Mouse (Mus musculus): ENCODE results near the gene Slc24a4. TPM values are rescaled to one million over a fixed set of nuclear protein-coding genes. Genes with fewer than 3 reads are reported as not detected.

The Slc24a4 gene
- polyA plus RNA-seq, 1 experiment from 2014 or later = 2.9 TPM

DNA sequence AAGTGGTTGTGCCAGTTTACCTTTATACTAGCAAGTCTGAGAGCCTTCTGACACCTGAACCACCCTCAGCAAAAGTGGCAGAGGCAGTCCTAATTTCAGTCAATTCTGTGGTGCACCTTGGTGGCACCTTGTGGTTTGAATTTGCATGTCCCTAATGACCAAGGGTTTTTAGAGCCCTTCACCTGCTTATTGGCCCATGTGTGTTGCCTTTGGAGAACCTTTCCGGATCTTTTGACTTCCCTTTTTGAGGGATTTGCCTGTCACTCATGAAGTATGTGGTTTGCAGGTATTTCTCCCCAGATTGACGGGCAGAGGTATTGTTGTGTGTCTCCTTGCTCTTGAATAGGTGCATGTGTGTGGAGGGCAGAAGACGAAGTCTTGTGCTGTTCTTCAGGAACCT, 181.7 kb downstream of the Slc24a4 start:
- H3K27me3 ChIP-seq = no peaks in the 10 kb centered on the region
- H3K4me3 ChIP-seq = no peak overlapping the region
- WGBS = 93% methylated on average over 3 of the region's 3 CpGs
- peaks cover 15% of the 10 kb centered on the region for H3K36me3 ChIP-seq
- no peak overlapping the region for H3K9ac ChIP-seq
- no peak overlapping the region for H3K4me2 ChIP-seq
- ATAC-seq (replicated peaks; ENCODE audit: insufficient number of reproducible peaks, insufficient read depth, low FRiP score, low read depth) = no peak
- H3K27ac ChIP-seq = no peak overlapping the region
- H3K9me3 ChIP-seq (replicated peaks) = no peaks in the 10 kb centered on the region
- H3K4me1 ChIP-seq (replicated peaks) = peaks cover 41% of the 10 kb centered on the region

DNA sequence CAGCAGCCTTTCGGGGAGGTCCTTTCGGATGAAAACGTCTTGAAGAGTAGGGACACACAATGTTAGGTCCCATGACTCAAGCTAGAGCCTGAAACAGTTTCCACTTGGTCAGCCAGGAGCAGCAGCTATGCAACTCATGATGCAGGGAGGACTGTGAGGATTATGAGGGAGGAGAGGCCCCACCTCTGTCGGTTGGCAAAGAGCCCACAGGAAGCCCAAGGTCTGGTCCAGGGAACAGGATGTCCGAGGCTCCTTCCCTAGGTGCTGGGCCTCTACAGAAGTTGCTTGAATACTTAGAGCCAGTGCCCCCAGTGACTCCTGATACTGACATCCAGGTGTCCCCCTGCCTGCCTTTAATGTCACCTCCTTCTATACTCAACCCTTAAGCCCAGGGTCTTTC, 182.9 kb downstream of the Slc24a4 start:
- ATAC-seq (replicated peaks; ENCODE audit: insufficient number of reproducible peaks, insufficient read depth, low FRiP score, low read depth) = no peak
- Histone ChIP-seq H3K4me2 (no peak overlapping the region), H3K27ac (no peak overlapping the region), H3K9ac (no peak overlapping the region), H3K36me3 (peaks cover 18% of the 10 kb centered on the region), H3K27me3 (no peaks in the 10 kb centered on the region), H3K4me1 (replicated peaks) (peaks cover 32% of the 10 kb centered on the region), H3K9me3 (replicated peaks) (no peaks in the 10 kb centered on the region), H3K4me3 (no peak overlapping the region)
- WGBS = 70% methylated on average over 5 of the region's 5 CpGs

Other genes starting within 250 kb of the Slc24a4 start
- 20.8 TPM in 2 replicates for gene Trip11, start 215.5 kb upstream of the Slc24a4 start, polyA plus RNA-seq (2015; fragmentation: Nextera tagmentation; extraction: Ambion mirVana)
- 7.8 and 8.9 TPM in 2 replicates for gene Atxn3, start 170.5 kb upstream of the Slc24a4 start, polyA plus RNA-seq (2015; fragmentation: Nextera tagmentation; extraction: Ambion mirVana)
- gene Cpsf2, start 152.7 kb upstream of the Slc24a4 start, polyA plus RNA-seq (2015; fragmentation: Nextera tagmentation; extraction: Ambion mirVana) = 17.8 and 18.7 TPM in 2 replicates
- 9.0 and 11.2 TPM in 2 replicates for gene Rin3, start 154.3 kb downstream of the Slc24a4 start, polyA plus RNA-seq (2015; fragmentation: Nextera tagmentation; extraction: Ambion mirVana)

All from heart, embryonic 15.5 days (tissue).